25 mouse cellular contexts compared by ENCODE assay signal in the genomic region with DNA sequence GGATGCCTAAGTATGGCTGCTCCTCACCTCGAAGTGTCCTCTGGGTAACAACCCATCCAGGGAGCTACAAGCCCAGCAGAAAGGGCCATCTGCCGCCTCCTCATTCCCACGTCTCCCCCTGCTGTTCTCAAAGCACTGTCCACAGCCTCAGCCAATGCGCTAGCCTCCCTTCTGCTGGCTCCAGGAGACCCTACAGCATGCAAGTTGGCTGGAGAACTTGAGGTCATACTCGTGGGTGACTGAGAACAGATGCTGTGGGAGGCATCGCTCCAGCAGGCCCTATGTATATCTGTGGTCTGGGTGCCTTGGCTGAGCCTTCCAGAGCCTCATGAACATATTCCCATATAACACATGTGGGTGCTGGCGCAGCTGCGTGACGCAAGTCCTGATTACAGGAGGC. TPM values are rescaled to one million over a fixed set of nuclear protein-coding genes. Genes with fewer than 3 reads are reported as not detected.
A peak's percentile ranks its signal among the peaks of the same experiment; 100 is the strongest.
DNase-seq lines count a peak whose midpoint lies in the region; ATAC-seq lines count a peak whose summit lies in the region.
"Had no signal": no experiment of that assay in that cellular context is flagged by ENCODE, and none has a peak within 500 bp of the region (broad histone marks: within the 10 kb centered on the region; RNA-seq: fewer than 3 reads in every experiment).

No protein-coding gene starts in this region.

- H3K9me3 ChIP-seq in liver, embryonic 11.5 days (ENCODE audit: control insufficient read depth, low read length): no peaks in the 10 kb centered on the region
- H3K9me3 ChIP-seq: embryonic facial prominence, embryonic 12.5 days; G1E; heart, embryonic 15.5 days; midbrain, embryonic 12.5 days had no signal

- DNase-seq in heart, adult 11 months: peak; percentile 89
- no peak for DNase-seq in heart, adult 9 months (ENCODE audit: low spot score in 2 of 2)
- DNase-seq in left cerebral cortex, postnatal 14 days (ENCODE audit: low spot score in 2 of 2): peak; percentile 34 to 43
- no peak for DNase-seq in left cerebral cortex, postnatal 10 days (ENCODE audit: extremely low spot score in 1 of 2, low spot score in 2 of 2)
- peak; percentile 55 for DNase-seq in right cerebral cortex, adult 18-20 months
- DNase-seq in right cerebral cortex, postnatal 14 days: no peak
- no peak for DNase-seq in liver, embryonic 11.5 days (ENCODE audit: low spot score)
- DNase-seq: adrenal gland, adult 2 months; B cell, adult 2 months; forebrain, postnatal 0 days; gastrocnemius, postnatal 36 days; heart, postnatal 36 days; kidney, adult 11 months; kidney, postnatal 14 days; lung, postnatal 14 days; thymus, postnatal 14 days had no signal

- no peak overlapping the region for H3K4me2 ChIP-seq in liver, embryonic 11.5 days
- H3K4me2 ChIP-seq: embryonic facial prominence, embryonic 12.5 days; heart, embryonic 15.5 days; midbrain, embryonic 12.5 days had no signal

- H3K27ac ChIP-seq in liver, embryonic 11.5 days (ENCODE audit: low read depth, low read length): no peak overlapping the region
- H3K27ac ChIP-seq: embryonic facial prominence, embryonic 12.5 days; heart, embryonic 15.5 days; layer of hippocampus, adult 2 months; liver, embryonic 14.5 days; midbrain, embryonic 12.5 days had no signal

- no peaks in the 10 kb centered on the region for H3K27me3 ChIP-seq in liver, embryonic 11.5 days (replicated peaks; ENCODE audit: control insufficient read depth, insufficient read depth, low read length)
- H3K27me3 ChIP-seq: embryonic facial prominence, embryonic 12.5 days; heart, embryonic 15.5 days; midbrain, embryonic 12.5 days had no signal

- no peaks in the 10 kb centered on the region for H3K4me1 ChIP-seq in liver, embryonic 11.5 days (replicated peaks; ENCODE audit: control insufficient read depth, insufficient read depth, low read length)
- H3K4me1 ChIP-seq: midbrain, embryonic 12.5 days had no signal

- no peak overlapping the region for H3K4me3 ChIP-seq in liver, embryonic 11.5 days (ENCODE audit: low read depth, low read length)
- H3K4me3 ChIP-seq: embryonic facial prominence, embryonic 12.5 days; heart, embryonic 15.5 days; layer of hippocampus, adult 2 months; midbrain, embryonic 12.5 days had no signal

- 78% methylated on average over 9 of the region's 9 CpGs for WGBS in liver, embryonic 11.5 days

- intact Hi-C loops in left cerebral cortex, postnatal 14 days (cut with DNase I): no loop called here
- intact Hi-C loops in left cerebral cortex, postnatal 10 days (cut with DNase I): no loop called here

- no peak overlapping the region for H3K9ac ChIP-seq in liver, embryonic 11.5 days (ENCODE audit: low read depth, low read length)
- H3K9ac ChIP-seq: embryonic facial prominence, embryonic 12.5 days; forebrain, postnatal 0 days; heart, embryonic 15.5 days; liver, embryonic 14.5 days; midbrain, embryonic 12.5 days had no signal

- no peaks in the 10 kb centered on the region for H3K36me3 ChIP-seq in liver, embryonic 11.5 days (ENCODE audit: control insufficient read depth, insufficient read depth, low read length)
- H3K36me3 ChIP-seq: embryonic facial prominence, embryonic 12.5 days; G1E; midbrain, embryonic 12.5 days had no signal

- no peak for ATAC-seq in liver, embryonic 11.5 days (replicated peaks; ENCODE audit: low FRiP score)
- ATAC-seq: forebrain, postnatal 0 days had no signal

RNA-seq across cellular contexts. Expression of gene Gas6, which starts 25.6 kb away (rescaled TPM):
- total RNA-seq in left cerebral cortex, postnatal 14 days (2021): 100 to 1,000 TPM; 115 to 126 TPM
- 100 to 1,000 TPM; 125 to 126 TPM for total RNA-seq in left cerebral cortex, postnatal 10 days (2021)
- polyA plus RNA-seq in liver, embryonic 11.5 days (2014; fragmentation: Nextera tagmentation; extraction: Ambion mirVana): 3.8 and 5.5 TPM in 2 replicates
- total RNA-seq: CH12.LX, G1E had no signal
- polyA plus RNA-seq: G1E had no signal

RNA-seq across cellular contexts. Expression of gene Tmem255b, which starts 33.7 kb away (rescaled TPM):
- 1 to 10 TPM; 4.9 to 8.2 TPM for total RNA-seq in left cerebral cortex, postnatal 14 days (2021)
- total RNA-seq in left cerebral cortex, postnatal 10 days (2021): 1 to 10 TPM; 6.8 to 7.4 TPM
- polyA plus RNA-seq in liver, embryonic 11.5 days (2014; fragmentation: Nextera tagmentation; extraction: Ambion mirVana): not detected in 2 replicates
- total RNA-seq: CH12.LX; G1E; megakaryocyte, adult 5-6 weeks had no signal
- polyA plus RNA-seq: forebrain, embryonic 11.5 days; G1E; midbrain, embryonic 12.5 days had no signal

Comparison
In these comparisons a context has a peak if more than half of its experiments do, and no peak if none do; other contexts are left out.
1. DNase-seq: peak in heart, adult 11 months (single experiment), left cerebral cortex, postnatal 14 days (2 of 2) and right cerebral cortex, adult 18-20 months (single experiment); none in heart, adult 9 months (0 of 2), left cerebral cortex, postnatal 10 days (0 of 2), right cerebral cortex, postnatal 14 days (single experiment) and liver, embryonic 11.5 days (single experiment).